Mouse (Mus musculus): ENCODE data around the gene Hnrnpdl.

Hnrnpdl gene

DNA sequence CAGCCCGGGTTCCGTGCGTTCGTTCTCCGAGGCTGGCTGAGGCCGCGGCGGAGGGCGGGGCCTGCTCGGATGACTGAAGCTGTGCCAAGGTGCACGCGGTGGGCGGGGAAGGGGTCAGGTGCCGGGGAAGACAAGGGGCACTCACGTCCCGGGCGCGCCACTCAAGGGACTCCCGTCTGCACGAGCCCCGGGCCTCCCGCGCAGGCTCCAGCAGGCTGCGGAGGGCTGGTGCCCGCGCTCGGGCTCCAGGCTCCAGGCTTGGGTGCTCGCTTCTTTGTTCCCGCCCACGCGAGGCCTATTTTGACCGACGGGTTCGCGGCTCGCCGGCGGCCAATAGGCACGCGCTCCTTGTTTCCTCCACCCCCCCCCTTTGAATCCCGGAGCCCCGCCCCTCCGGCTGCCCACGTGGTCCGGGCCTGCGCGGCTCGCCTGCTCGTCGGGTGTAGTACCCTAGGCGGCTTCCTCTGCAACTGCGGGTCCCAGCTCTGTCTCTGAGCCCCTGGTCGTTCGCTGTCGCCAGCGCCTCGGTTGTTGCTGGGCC lies at the start of gene Hnrnpdl, which contains the start of gene Enoph1:
Gene Hnrnpdl, minus strand, starts transcription at position 63 of the 541 bp plus-strand sequence.
Gene Enoph1, plus strand, starts transcription at position 384 of the 541 bp plus-strand sequence.
- peak; percentile 91 for DNase-seq (ENCODE audit: low spot score)

- DNase-seq (ENCODE audit: low spot score), result no peak
These were observed 45.6 kb upstream of the Hnrnpdl start for GRCm38 (mm10) chr5:100085097-100085496.

DNA sequence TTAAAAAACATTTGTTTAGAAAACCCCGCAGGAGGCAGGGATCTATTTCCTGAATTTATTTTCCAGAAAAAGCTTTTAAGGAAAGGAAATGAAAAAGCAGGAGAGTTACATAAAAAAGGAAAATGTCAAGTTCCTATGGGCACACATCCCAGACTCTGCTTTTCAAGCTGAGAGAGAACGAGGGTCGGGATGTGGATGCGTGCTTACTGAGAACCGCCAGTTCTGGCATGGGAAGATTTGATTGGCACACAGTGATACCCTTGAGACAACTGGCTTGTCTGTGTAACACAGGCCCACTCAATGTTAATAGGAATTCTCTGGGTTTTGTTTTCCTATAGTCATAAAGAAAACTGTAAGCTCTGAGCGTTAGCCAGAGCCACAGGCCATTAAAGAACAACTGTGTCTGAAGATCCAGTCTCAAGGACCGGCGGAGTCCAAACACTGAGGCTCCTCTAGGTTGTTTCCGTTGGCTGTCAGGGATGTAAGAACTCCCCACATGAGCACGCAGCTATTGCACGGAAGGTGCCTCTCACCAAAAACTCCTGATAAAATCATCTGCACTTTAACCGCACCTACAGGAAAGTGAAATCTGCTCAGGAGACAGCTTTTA lies 44.6 kb upstream of the Hnrnpdl start:
- no peak for DNase-seq (ENCODE audit: low spot score)

DNA sequence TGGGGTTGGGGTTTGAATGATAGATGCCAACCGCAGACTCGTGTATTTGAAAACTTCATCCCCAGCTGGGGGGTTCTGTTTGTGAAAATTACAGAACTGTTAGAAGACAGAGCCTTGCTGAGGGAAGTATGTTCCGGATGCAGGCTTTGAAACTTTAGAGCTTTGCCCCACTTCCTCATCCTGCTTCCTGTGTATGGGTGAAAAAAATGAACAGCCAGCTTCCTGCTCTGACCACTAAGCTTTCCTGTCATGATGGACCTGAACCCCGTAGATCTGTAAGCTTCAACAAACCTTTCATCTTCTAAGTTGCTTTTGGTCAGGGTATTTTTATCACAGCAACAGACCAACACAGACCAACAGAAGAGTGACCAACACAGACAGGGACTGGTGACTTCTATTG lies 42.5 kb upstream of the Hnrnpdl start:
- no peak for DNase-seq (ENCODE audit: low spot score)

DNA sequence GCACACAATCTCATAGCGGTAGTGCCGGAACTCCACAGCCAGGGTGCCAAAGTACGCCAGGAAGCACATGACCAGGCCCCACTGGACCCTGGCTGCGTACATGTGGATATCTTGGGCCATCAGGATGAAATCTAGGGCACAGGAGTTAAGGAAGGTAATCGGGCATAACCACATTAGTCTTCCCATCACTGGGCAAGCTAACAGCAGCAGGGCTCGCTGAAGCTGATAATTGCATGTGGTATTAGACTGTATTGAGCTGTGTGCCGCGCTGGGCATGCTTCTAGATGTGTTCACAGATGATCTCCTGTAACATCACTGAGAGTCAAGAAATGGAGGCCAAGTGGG lies 40.4 kb upstream of the Hnrnpdl start:
- no peak for DNase-seq (ENCODE audit: low spot score)

DNA sequence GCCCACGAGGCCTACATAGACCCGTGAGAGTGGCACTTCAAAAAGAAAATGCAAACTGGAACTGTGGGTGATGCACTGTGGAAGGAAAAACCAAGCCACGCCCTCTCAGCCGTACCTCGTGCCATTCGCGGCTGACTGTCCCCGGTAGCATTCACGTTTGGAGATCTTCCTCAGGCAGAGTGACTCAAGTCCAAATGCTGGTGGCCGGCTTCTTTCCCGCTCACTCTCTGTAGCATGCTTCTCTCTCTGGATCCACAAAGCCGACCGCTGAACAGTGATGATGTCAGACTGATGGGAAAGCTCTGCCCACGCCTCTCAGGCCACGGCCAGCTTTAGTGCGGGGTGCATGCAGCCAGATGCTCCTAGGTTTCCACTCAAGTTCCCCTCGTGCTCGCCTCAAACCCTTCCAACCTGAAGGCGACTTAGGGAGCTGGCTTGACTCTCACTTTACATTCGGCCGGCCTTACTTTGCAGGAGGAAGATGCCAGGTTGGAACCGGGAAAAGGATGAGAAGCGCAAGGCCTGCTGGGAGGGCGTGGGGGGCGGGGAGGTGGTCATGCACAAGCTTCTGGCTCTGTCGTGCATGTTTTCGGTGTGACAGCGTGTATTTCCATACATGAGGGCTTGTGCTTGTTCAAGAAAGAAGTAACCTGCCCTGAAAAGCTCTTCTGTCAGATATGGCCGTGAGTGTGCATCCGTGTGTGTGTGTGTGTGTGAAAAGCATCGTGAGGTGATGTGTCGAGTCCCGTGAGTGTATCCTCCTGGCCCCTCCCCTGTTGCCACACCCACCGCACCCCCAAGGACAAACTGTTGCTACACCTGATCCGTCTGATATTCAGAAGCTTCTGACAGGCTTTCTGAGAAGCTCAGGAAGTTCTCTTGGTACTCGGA lies 39.8 kb upstream of the Hnrnpdl start:
- DNase-seq (ENCODE audit: low spot score), result peak; percentile 7

GRCm38 (mm10) chr5:100074571-100074970 lies 35.1 kb upstream of the Hnrnpdl start:
- no peak for DNase-seq (ENCODE audit: low spot score)

GRCm38 (mm10) chr5:100072557-100072956 lies 33.1 kb upstream of the Hnrnpdl start:
- DNase-seq (ENCODE audit: low spot score), result no peak

GRCm38 (mm10) chr5:100071541-100071940 lies 32.1 kb upstream of the Hnrnpdl start:
- DNase-seq (ENCODE audit: low spot score), result no peak

GRCm38 (mm10) chr5:100070255-100070654 lies 30.8 kb upstream of the Hnrnpdl start:
- DNase-seq (ENCODE audit: low spot score), result peak; percentile 77

- DNase-seq (ENCODE audit: low spot score), result no peak
These were observed 30.1 kb upstream of the Hnrnpdl start for GRCm38 (mm10) chr5:100069526-100069925.

DNA sequence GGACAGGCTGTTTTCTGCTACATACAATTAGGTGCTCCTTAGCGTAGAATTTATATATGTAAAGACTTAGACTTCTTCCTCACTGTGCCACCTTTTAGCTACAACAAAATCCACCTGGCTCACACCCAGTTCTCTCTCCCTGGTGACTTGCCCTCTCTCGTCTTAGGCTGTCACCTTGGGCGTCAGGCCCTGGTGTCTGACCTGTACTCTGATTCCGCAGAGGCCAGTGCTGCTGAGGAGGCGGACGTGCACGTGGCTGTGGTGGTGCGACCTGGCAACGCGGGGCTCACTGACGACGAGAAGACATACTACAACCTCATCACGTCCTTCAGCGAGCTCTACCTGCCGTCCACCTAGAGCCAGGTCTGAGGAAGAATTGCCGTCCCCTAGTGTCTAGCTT lies 28.1 kb upstream of the Hnrnpdl start:
- no peak for DNase-seq (ENCODE audit: low spot score)

DNA sequence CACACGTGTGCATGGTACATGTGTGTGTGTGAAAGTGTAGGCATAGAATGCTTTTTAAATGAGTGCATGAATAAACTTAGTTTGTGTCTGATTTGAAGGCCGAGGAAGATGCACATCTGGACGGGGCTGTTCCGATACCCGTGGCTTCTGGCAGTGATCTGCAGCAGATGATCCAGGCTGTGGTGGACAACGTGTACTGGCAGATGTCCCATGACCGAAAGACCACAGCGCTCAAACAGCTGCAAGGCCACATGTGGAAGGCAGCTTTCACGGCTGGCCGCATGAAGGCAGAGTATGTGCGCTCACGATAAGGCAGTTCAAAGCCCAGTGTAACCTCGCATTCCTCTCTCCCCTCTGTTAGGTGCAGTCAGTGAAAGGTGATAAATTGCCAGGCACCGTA lies 21.4 kb upstream of the Hnrnpdl start:
- DNase-seq (ENCODE audit: low spot score), result no peak

- DNase-seq (ENCODE audit: low spot score), result no peak
These were observed 19.9 kb upstream of the Hnrnpdl start for GRCm38 (mm10) chr5:100059326-100059725.

DNA sequence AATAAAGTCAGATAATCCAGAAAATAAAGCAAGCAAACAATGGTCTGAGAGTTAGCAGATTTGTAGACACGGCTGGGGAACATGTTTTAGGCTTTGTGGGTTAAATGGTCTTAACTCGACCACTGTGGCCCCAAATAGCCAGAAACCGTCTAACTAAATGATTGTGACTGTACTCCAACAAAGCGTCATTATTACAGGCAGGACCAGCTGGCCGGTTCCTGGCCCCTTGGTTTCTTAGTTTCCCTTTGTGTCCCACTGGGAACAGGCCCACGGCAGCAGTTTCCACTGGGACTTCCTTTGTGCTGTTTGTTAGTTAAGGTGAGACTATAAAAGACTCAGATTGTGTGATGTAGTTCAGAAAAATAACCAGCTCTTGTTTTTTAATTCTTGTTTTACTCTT lies 19.3 kb upstream of the Hnrnpdl start:
- no peak for DNase-seq (ENCODE audit: low spot score)

- DNase-seq (ENCODE audit: low spot score), result no peak
These were observed 18.2 kb upstream of the Hnrnpdl start for GRCm38 (mm10) chr5:100057461-100058209.

DNA sequence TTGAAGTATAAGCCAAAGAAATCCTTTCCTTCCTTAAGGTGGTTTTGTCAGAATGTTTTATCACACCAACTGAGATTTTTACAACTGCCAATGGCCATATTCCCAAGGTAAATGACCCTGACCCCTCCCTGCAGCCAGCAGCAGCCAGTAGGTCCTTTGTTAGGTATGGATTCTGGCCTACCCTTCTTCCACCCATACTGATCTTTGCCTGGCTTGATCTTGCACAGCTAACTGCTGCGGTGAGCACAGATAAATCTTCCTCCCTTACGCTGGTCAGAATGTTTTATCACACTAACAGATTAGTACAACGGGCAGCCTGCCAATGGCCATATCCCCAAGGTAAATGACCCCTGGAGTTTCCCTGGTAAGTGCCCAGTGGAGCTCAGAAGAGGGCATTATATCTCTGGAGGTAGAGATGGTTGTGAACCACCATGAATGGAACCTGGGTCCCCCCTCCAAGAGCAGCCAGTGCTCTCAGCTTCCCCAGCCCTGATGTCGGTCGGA lies 16.5 kb upstream of the Hnrnpdl start:
- DNase-seq (ENCODE audit: low spot score), result no peak

DNA sequence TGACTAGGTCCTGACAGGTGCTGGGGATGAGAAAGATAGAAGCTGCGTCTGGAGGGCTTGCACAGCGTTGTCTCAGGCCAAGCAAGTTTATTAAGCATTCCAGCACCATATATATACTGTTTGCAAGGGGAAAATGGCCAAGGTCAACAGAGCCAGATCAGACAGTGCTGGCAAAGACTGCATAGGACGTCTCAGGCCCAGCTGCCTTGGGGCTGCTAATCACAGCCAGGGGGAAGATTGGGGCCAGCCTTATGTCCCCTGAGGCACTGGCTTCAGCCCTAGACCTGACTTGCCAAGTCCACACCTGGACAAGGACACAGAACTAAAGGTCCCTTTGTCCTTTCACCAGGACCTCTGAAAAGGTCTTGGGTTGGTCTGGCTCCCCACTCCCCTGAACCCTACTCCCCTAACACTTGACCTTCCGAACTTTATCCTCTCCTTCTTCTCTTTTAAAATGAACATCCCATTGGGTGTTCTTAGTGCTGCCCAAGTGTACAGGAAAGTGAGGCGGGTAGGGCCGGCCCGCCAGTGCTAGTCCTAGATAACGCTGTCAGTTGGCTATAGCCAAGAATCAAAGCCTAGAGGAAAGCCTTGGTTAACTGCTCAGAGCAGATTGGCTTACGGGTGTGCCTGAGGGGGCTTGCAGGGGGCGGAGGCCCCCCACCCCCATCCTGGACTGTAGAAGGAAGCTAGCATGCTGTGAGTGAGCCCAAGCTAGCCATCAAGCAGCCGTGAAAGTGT lies 15.5 kb upstream of the Hnrnpdl start:
- DNase-seq (ENCODE audit: low spot score), result no peak

- no peak for DNase-seq (ENCODE audit: low spot score)
These were observed 13.3 kb upstream of the Hnrnpdl start for GRCm38 (mm10) chr5:100052728-100053127.

DNA sequence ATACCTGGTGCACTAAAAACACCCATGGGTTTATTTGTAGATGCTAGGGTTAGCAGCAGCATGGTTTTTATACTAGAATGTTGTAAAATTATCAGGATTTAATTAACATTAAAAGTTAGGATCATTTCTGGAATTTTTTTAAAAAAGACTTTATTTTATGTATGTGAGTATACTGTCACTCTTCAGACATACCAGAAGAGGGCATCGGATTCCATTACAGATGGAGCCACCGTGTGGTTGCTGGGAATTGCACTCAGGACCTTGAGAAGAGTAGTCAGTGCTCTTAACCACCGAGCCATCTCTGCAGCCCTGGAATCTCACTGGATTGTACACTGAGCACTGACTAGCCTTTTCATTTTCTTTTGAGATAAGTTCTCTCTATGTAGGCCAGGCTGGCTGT lies 10.4 kb upstream of the Hnrnpdl start:
- no peak for DNase-seq (ENCODE audit: low spot score)

- DNase-seq (ENCODE audit: low spot score), result peak; percentile 31
These were observed 8.4 kb upstream of the Hnrnpdl start for GRCm38 (mm10) chr5:100047871-100048270.

Data from lung, postnatal 25 days (tissue).